Mouse (Mus musculus) spleen, adult 2 months (tissue): ENCODE measurements around the gene Arsa. TPM values are rescaled to one million over a fixed set of nuclear protein-coding genes. Genes with fewer than 3 reads are reported as not detected.

Experiments
- DNase-seq, 2 experiments: peaks; one replicate each; pipeline versions ENCODE4 v3.0.0 to v3.0.0-alpha.2; 2012 to 2021; ENCODE audit warnings: low spot score in 2 of 2, low read depth in 1 of 2
- H3K27ac ChIP-seq: fragments of 200-500 bp; 2 replicates; pipeline ENCODE4 v1.5.1; 2012; ENCODE audit warnings: low read length, inconsistent platforms; ENCODE audit not compliant: insufficient read depth
- H3K27me3 ChIP-seq: fragments of 200-500 bp; 2 replicates; pipeline ENCODE4 v1.6.1; 2012; ENCODE audit warnings: mild to moderate bottlenecking, moderate library complexity, low read length, inconsistent platforms; ENCODE audit not compliant: control insufficient read depth, insufficient read depth
- H3K36me3 ChIP-seq: fragments of 200-500 bp; 2 replicates; pipeline ENCODE4 v1.6.1; 2012; ENCODE audit warnings: mild to moderate bottlenecking, low read length, inconsistent platforms; ENCODE audit not compliant: control insufficient read depth, insufficient read depth
- H3K4me1 ChIP-seq: fragments of 200-500 bp; 2 replicates; pipeline ENCODE4 v1.6.1; 2011; ENCODE audit warnings: inconsistent platforms; ENCODE audit not compliant: control insufficient read depth, insufficient read depth, insufficient read length
- H3K4me3 ChIP-seq: fragments of 200-500 bp; 2 replicates; pipeline ENCODE4 v1.5.1; 2011; ENCODE audit warnings: mild to moderate bottlenecking, inconsistent platforms; ENCODE audit not compliant: insufficient read depth, insufficient read length; ENCODE audit errors: extremely low read depth
- CTCF ChIP-seq: fragments of 200-500 bp; IDR thresholded peaks from 2 replicates; pipeline ENCODE4 v1.5.1; 2011; ENCODE audit warnings: mild to moderate bottlenecking, inconsistent platforms; ENCODE audit not compliant: insufficient read depth, insufficient read length, insufficient replicate concordance; ENCODE audit errors: extremely low read depth
- POLR2A ChIP-seq: fragments of 200-500 bp; IDR thresholded peaks from 2 replicates; pipeline ENCODE4 v1.6.1; 2011; ENCODE audit warnings: low read depth, low read length, inconsistent platforms
- WGBS: fragments of 180-500 bp; shearing (Covaris S2); methylation state at CpG from one replicate; pipeline ENCODE4 v1.1.7; 2018; 5-methylcytosine and 5-hydroxymethylcytosine counted together
- polyA plus RNA-seq: library from polyadenylated mRNA; depleted of rRNA; stranded (reverse); fragments of >200 nt; gene quantifications from 2 replicates; pipeline ENCODE4 v1.2.3, GENCODE M21; 2012

Arsa gene
- polyA plus RNA-seq, 1 experiment, result 31.3 TPM

GRCm38 (mm10) chr15:89523283-89523832 lies 46.1 kb upstream of the Arsa start:
- H3K36me3 ChIP-seq, result no peaks in the 10 kb centered on the region
- no peak overlapping the region for H3K27ac ChIP-seq
- no peaks in the 10 kb centered on the region for H3K27me3 ChIP-seq
- TF ChIP-seq CTCF (no peak), POLR2A (no peak)
- 83% methylated on average over 47 of the region's 47 CpGs for WGBS
- H3K4me1 ChIP-seq, result no peaks in the 10 kb centered on the region
- no peak overlapping the region for H3K4me3 ChIP-seq
- no peak for DNase-seq

GRCm38 (mm10) chr15:89522566-89523282 lies 45.5 kb upstream of the Arsa start:
- H3K27ac ChIP-seq, result no peak overlapping the region
- DNase-seq, result no peak
- no peak overlapping the region for H3K4me3 ChIP-seq
- 80% methylated on average over 10 of the region's 10 CpGs for WGBS
- H3K36me3 ChIP-seq, result no peaks in the 10 kb centered on the region
- no peak for TF ChIP-seq CTCF
- TF ChIP-seq POLR2A, result no peak
- no peaks in the 10 kb centered on the region for H3K27me3 ChIP-seq
- no peaks in the 10 kb centered on the region for H3K4me1 ChIP-seq

DNA sequence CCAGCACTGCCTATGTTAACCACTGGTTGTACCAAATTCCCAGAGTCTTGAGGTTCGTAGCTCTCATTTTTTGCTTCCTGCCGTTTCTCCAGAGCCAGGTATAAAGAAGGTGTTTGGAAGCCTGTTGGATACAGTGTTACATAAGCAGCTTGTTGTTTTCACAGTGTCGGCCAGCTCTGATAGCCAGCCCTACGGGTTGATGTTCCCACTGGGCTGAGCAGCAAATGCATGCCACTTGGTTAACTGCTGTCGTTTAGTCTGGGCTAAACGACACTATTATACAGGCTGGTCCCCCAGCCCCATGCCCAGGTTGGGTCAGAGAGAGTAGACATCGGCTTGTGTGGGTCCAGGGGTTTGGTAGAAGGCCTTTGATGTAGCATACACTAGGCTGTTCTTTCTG lies 44.7 kb upstream of the Arsa start:
- Histone ChIP-seq H3K36me3 (no peaks in the 10 kb centered on the region), H3K4me3 (no peak overlapping the region), H3K27ac (no peak overlapping the region), H3K4me1 (no peaks in the 10 kb centered on the region), H3K27me3 (no peaks in the 10 kb centered on the region)
- DNase-seq, result no peak
- 90% methylated on average over 7 of the region's 7 CpGs for WGBS
- TF ChIP-seq CTCF (no peak), POLR2A (no peak)

DNA sequence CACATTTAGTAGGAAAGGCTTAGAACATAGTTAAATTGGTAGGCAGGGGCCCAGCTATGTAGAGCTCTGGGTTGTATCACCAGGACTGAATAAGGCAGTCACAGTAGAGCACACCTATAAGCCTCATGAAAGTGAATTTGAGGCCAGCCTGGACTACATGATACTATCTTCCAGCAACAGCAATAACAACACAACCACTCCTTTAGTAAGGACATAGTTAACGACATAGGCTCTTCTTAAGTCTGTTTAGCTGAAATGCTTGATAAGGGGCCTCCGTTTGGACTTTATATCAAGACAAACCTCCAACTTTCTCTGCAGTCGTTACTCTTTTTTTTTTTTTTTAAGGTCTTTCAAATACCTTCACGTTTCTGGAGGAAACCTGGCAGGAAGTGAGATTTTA lies 35.5 kb upstream of the Arsa start:
- WGBS, result 29% methylated on average over 4 of the region's 4 CpGs
- DNase-seq, result no peak
- Histone ChIP-seq H3K4me3 (no peak overlapping the region), H3K4me1 (no peaks in the 10 kb centered on the region), H3K36me3 (no peaks in the 10 kb centered on the region), H3K27me3 (no peaks in the 10 kb centered on the region), H3K27ac (no peak overlapping the region)
- no peak for TF ChIP-seq CTCF
- no peak for TF ChIP-seq POLR2A

GRCm38 (mm10) chr15:89507751-89508150 lies 30.5 kb upstream of the Arsa start:
- no peak for DNase-seq
- TF ChIP-seq POLR2A, result no peak
- TF ChIP-seq CTCF, result no peak
- Histone ChIP-seq H3K27ac (no peak overlapping the region), H3K4me1 (no peaks in the 10 kb centered on the region), H3K36me3 (no peaks in the 10 kb centered on the region), H3K27me3 (no peaks in the 10 kb centered on the region), H3K4me3 (no peak overlapping the region)
- 55% methylated on average over 8 of the region's 8 CpGs for WGBS

DNA sequence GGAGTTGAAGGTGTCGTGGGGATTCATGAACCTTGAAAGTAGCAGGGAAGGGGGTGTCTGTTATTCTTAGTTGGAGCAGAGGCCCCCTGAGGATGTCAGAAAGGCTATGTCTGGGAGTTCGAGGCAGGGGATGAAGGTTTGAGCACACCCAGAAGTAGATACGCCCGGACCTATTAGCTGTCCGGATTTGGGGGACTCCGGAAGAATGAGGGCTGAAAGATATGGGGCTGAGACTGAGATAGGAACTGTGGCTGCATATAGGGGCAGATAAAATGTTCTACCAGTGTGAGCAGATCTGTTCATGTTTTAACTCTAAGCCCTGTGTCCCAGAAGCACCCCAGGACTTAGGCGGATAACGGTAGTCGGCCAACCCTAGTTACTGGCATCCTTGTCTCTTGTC lies 27.6 kb upstream of the Arsa start:
- H3K27me3 ChIP-seq, result peaks cover 5% of the 10 kb centered on the region
- no peak overlapping the region for H3K4me3 ChIP-seq
- H3K36me3 ChIP-seq, result no peaks in the 10 kb centered on the region
- DNase-seq, result no peak
- 90% methylated on average over 9 of the region's 9 CpGs for WGBS
- no peak overlapping the region for H3K27ac ChIP-seq
- TF ChIP-seq POLR2A (no peak), CTCF (no peak)
- H3K4me1 ChIP-seq, result no peaks in the 10 kb centered on the region; the same call in 1 of the 2 replicates

DNA sequence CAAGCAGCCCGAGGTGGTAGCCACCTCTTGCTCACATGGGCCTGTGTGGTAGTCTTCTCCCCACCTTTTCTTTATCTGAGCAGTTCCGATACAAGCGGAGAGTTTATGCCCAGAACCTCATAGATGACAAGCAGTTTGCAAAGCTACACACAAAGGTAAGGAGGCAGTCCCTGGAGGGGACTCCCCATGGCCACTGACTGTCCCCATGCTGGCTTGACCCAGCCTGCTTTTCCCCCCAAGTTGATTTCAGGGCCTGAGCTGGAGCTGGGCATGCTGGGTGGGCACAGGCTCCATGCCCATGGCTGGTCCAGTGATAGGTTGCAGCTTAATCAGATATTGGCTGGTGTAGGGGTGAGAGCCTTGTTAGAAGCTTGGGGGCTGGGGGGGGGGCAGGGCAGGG lies 24.1 kb upstream of the Arsa start:
- 84% methylated on average over 3 of the region's 3 CpGs for WGBS
- Histone ChIP-seq H3K36me3 (no peaks in the 10 kb centered on the region), H3K27me3 (peaks cover 16% of the 10 kb centered on the region), H3K27ac (no peak overlapping the region), H3K4me3 (no peak overlapping the region), H3K4me1 (peaks cover 3% of the 10 kb centered on the region; the same call in 1 of the 2 replicates)
- no peak for DNase-seq
- TF ChIP-seq CTCF (no peak), POLR2A (no peak)
